Mouse (Mus musculus) c-Kit-negative CD71-positive TER-119-positive erythroid progenitor cells, embryonic 14.5 days (primary cell): ENCODE data around the gene Slc9a1.

Source experiments
- DNase-seq: peaks from one replicate; pipeline ENCODE4 v3.0.0-alpha.2; 2013; ENCODE audit warnings: low read depth, low spot score

The Slc9a1 gene

GRCm38 (mm10) chr4:133369553-133370297 lies at the start of gene Slc9a1:
TSS of gene Slc9a1 (plus strand) at chr4:133369706.
- DNase-seq: peak; percentile 85

- no peak for DNase-seq
Measured at GRCm38 (mm10) chr4:133328129-133328528, 41.4 kb upstream of the Slc9a1 start.

GRCm38 (mm10) chr4:133330296-133330695 lies 39.2 kb upstream of the Slc9a1 start:
- no peak for DNase-seq

GRCm38 (mm10) chr4:133333306-133333705 lies 36.2 kb upstream of the Slc9a1 start:
- no peak for DNase-seq

DNA sequence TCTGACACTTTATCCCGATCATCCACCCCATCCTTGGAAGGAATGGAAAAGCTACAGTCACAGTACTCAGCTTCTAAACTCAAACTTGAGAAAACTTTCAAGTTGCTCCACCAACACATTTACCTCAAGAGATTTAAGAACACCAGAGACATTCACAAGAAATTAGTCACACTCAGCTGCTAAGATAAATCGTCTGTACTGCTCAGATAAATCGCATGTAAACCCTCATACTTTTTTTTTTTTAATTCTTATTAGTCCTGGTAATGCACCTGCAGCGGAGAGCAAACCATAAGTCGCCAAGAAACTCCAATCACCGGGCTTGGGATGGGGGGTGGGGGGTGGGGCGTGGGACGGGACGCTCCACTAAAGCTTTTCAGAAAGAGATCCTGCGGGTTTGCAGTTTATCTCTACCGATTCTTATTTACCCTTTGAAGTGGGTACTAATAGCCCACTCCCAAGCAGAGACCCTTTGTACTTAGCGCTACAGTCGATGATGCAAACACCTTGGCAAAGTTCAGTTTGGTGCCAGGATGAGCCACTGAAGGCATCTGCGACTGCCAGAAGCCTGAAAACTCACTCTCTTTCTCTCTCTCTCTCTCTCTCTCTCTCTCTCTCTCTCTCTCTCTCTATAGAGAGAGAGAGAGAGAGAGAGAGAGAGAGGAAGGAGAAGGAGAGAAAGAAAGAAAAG lies 31.5 kb upstream of the Slc9a1 start:
- no peak for DNase-seq

- DNase-seq: no peak
Measured at GRCm38 (mm10) chr4:133338521-133339095, 30.9 kb upstream of the Slc9a1 start.

DNA sequence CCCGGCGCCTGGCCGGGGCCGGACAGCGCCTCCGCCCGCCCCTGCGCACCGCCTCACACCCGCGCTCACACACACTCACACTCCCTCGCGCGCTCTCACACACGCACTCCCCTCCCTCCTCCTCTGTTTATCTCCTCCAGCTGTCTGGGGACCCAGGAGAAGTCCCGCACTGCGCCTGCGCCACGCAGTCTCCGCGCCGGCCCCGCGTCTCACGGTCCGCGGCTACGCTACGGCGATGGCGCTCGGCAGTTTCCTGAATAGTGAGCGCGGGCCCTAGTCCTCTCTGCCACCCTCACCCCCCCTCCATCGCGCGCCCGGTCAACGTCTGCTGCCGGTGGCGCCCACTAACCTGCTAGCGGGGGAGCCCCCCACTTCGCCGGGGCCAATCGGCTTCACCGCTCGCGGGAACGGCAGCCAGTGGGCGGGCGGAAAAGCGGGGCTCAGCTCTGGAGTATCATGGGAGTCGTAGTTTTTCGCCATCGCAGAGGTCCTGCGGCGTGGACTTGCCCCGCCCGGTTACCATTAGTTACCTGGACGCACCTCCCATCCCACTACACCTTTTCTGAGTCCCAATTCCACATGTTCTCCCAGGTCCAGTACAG lies 30.3 kb upstream of the Slc9a1 start:
- peak; percentile 77 for DNase-seq

DNA sequence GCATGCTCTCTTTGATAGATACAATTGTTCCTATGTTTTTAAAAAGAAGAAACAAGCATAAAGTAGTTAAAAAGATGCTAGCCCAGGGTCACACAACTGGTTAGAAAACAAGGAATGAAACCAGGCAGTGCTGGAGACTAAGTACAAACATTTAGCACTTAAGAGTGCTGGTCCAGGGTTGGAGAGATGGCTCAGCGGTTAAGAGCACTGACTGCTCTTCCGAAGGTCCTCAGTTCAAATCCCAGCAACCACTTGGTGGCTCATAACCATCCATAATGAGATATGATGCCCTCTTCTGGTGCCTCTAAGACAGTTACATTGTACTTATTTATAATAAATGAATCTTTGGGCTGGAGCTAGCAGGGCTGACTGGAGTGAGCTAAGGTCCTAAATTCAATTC lies 29.3 kb upstream of the Slc9a1 start:
- DNase-seq: no peak

DNA sequence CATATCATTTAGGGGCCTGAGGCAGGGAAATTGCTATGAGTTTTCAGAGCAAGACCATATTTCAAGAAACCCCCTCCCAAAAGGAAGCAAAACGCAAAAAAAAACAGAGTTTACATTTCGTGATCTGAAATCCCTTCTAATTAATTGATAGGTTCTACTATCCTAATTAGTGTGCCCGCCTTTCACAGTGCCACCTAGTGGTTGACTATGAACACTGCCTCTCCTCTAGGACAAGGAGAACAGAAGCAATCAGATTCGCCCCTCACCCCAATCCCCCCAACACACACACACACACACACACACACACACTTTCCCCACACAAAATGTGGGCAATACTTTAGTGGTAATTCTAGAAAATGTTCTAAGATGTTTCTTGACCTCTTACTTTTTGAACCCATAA lies 25.4 kb upstream of the Slc9a1 start:
- DNase-seq: no peak

- DNase-seq: no peak
Measured at GRCm38 (mm10) chr4:133345702-133346101, 23.8 kb upstream of the Slc9a1 start.

GRCm38 (mm10) chr4:133346577-133346976 lies 22.9 kb upstream of the Slc9a1 start:
- no peak for DNase-seq

DNA sequence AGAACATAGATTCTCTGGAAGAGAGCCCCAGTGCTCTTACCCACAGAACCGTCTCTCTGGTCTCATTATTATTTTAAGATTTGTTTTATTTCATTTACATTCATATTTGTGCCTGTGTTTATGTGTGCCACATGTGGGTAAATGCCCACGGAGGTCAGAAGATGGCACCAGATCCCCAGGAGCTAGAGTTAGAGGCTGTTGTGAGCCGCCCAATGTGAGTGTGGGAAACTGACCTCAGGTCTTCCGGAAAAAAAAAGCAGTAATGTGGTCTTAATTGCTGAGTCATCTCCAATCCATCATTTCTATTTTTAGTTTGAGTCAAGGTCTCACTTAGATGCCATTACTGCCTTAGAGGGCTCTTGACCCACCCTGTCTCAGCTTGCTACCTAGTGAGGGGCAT lies 21.9 kb upstream of the Slc9a1 start:
- DNase-seq: no peak

- no peak for DNase-seq
Measured at GRCm38 (mm10) chr4:133348051-133348775, 21.3 kb upstream of the Slc9a1 start.

DNA sequence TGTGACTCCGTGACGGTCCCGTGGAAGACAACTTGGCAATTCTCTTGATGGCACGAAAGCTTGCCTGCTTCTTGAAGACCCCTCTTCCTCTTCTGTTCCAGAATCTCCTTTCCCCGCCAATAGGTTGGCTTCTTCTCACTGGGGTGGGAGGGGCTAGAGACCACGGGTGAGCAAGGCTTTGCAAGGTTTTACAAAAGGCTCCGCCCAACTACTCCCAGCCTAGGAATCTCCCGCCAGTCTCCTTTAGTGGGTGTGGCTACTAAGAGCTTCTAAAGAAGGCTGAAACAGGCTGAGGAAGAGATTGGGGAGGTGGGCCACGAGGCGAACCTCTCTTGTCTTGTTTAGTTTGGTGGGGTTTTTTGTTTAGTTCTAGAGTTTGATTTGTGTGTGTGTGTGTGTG lies 16.7 kb upstream of the Slc9a1 start:
- no peak for DNase-seq

DNA sequence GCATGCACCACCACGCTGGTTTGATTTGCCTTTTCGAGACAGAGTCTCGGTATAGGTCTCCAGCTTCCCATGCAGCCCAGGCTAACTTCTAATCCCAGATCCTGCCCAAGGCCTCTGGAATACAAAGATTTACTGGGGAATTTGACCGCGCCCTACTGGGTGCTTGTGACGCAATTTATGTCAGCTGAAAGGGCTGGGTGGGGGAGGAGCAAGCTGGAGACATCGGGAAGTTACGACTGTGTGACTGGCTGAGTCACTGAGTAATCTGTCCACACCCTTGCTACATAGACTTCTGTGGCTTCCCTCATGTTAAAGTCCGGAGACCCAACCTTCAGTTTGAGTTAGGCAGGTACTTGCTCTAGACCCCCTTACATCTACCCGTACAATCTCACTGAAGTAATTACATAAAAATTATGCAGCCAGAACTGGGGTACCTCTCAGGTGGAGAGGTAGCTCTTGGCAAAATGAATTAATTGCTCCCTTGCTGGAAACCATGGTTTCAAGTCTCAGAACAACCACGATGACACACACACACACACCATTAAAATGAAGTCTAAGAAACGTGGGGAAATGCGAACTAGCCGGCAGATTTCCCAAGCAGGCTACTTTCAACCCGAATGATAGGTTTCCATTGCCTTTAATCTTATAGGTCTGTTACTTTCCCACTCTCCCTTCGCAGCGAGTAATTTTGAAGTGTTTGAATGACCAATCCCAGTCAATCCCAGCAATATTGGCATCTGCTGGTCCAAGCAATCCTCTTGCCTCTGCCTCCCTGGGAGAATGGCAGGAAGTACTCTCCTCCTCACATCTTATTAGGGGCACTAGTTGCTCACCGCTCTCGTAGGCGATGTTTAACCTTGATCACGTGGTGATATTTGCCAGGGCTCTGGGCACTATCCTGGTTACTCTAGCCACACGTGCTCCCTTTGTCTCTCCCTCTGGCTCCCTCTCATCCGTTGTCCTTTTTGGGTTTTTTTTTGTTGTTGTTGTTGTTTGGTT lies 15.8 kb upstream of the Slc9a1 start, which contains the start of gene Wdtc1:
Gene Wdtc1 (minus strand): TSS at position 115 of the 999 bp plus-strand sequence.
- DNase-seq: no peak

- DNase-seq: no peak
Measured at GRCm38 (mm10) chr4:133354641-133355040, 14.9 kb upstream of the Slc9a1 start.

DNA sequence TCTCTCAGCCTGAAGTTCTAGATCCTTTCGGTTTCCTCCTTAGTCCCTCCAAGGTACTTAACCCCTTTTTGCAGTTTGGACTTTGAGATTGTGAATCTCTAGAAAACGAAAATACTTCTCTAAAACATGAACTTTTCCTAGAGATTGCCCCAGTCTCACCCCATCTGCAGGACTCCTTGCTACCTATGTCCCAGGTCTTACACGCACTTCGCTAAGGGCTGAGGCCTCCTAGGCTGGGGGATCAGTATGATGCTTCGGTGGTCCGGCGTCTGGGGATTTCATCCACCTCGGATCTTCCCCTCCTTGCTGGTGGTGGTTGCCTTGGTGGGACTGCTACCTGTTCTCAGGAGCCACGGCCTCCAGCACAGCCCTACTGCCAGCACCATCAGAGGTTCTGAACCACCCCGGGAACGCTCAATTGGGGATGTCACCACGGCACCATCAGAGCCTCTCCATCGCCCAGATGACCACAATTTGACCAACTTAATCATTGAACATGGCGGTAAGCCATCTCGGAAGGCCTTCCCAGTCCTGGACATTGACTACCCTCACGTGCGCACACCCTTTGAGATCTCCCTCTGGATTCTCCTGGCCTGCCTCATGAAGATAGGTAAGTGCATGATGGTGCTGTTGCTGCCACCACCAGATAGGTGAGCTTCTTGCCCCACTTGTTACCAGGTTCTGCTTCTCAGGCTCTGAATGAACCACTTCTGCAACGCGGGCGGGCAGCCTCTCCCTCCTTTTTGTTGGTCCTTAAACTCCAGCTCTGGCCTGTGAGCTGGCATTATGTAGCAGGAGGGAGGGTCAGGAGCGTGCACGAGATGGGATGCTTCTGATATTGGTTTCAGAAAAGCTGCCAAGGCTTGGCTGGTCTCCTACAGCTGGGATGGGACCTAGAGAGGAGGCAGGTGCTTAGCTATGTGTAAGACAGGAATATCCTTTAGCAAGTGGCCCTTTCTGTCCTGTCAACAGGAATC lies 1.1 kb downstream of the Slc9a1 start:
- DNase-seq: no peak

DNA sequence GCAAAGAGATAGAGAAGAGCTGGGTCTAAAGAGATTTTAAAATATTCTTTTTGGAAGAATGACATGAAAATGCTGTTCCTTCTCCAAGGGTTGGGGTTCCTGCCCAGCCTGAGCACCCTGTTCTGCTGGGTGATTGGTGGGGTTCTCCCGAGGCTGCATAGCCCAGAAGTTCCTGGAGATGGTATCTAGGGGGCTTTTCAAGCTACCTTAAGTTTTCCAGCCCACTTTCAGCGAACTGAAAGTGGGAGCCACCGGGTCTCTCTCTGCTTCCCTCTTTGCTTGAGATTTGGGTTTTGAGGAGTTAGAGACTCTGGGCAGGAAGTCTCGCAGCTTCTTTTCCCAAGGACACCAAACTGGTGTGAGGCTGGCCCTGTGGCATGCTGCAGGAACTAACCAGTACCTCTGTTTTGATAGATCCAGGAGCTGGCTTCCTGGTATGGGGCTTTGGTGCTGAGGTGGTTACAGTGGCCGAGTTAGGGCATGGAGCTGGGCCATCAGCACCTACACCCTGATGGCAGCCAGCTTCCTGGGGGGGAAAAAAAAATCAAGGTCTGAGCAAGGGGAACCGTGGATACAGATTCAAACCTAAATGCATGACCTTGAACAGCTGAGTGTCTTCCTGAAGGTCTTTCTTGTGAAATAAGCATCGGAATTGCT lies 2.2 kb downstream of the Slc9a1 start:
- no peak for DNase-seq

DNA sequence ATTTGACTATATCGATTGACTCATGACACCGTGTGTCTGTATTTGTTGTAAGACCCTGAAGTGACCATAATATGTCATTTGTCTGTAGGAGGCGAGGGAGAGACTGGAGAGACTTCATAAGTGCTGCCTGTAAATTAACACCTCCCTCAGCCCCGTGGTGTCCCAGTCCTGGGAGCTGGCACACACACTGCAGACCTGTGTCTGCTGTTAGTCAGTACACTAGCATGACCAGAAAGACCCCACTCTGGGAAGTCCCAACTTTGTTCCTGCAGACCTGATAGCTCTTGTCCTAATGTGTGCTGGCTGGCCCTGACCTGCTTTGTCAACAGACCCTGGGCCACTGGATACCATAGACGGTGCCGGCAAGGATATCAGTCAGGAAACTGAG lies 2.8 kb downstream of the Slc9a1 start:
- DNase-seq: no peak
